Mouse (Mus musculus) liver, embryonic 11.5 days (tissue): ENCODE measurements at regions not wholly inside any gene's neighbourhood (a gene's known extent, or its start where the extent isn't known, plus 50 kb on each side); places are given as distances from the start of the nearest gene placed in this dataset.

Experiments
- ATAC-seq: fragments of 200-750 bp; cut with Nextera tagmentation; replicated peaks from 2 replicates; pipeline ENCODE4 v1.8.0; 2017; ENCODE audit warnings: moderate number of reproducible peaks, mild to moderate bottlenecking, moderate TSS enrichment, moderate library complexity; ENCODE audit not compliant: low FRiP score
- DNase-seq: peaks from one replicate; pipeline ENCODE4 v3.0.0-alpha.2; 2017; ENCODE audit warnings: low spot score
- H3K27ac ChIP-seq: fragments of 300-500 bp; sonication (generic); 2 replicates; pipeline ENCODE4 v1.5.1; 2014; ENCODE audit warnings: mild to moderate bottlenecking, low read depth, low read length, control low read depth
- H3K27me3 ChIP-seq: fragments of 300-500 bp; sonication (generic); replicated peaks from 2 replicates; pipeline ENCODE4 v1.6.1; 2014; ENCODE audit warnings: low read length, mixed read lengths; ENCODE audit not compliant: control insufficient read depth, insufficient read depth
- H3K36me3 ChIP-seq: fragments of 300-500 bp; sonication (generic); 2 replicates; pipeline ENCODE4 v1.6.1; 2014; ENCODE audit warnings: mild to moderate bottlenecking, low read length, moderate library complexity, mixed read lengths; ENCODE audit not compliant: control insufficient read depth, insufficient read depth
- H3K4me1 ChIP-seq: fragments of 300-500 bp; sonication (generic); replicated peaks from 2 replicates; pipeline ENCODE4 v1.6.1; 2014; ENCODE audit warnings: low read length, mixed read lengths; ENCODE audit not compliant: control insufficient read depth, insufficient read depth
- H3K4me2 ChIP-seq: fragments of 300-500 bp; sonication (generic); 2 replicates; pipeline ENCODE4 v1.6.1; 2014; ENCODE audit warnings: mild to moderate bottlenecking, control low read depth, moderate library complexity
- H3K4me3 ChIP-seq: fragments of 300-500 bp; sonication (generic); 2 replicates; pipeline ENCODE4 v1.5.1; 2014; ENCODE audit warnings: low read depth, low read length, control low read depth
- H3K9ac ChIP-seq: fragments of 300-500 bp; sonication (generic); 2 replicates; pipeline ENCODE4 v1.6.1; 2014; ENCODE audit warnings: low read depth, low read length, control low read depth
- H3K9me3 ChIP-seq: fragments of 300-500 bp; sonication (generic); 2 replicates; pipeline ENCODE4 v1.6.1; 2016; ENCODE audit warnings: low read length, inconsistent platforms, mixed read lengths; ENCODE audit not compliant: control insufficient read depth
- WGBS: fragments of 180-500 bp; shearing (Covaris S2); extraction: QIAGEN DNeasy Blood & Tissue Kit; methylation state at CpG from one replicate; pipeline ENCODE4 v1.1.7; 2014; 5-methylcytosine and 5-hydroxymethylcytosine counted together

DNA sequence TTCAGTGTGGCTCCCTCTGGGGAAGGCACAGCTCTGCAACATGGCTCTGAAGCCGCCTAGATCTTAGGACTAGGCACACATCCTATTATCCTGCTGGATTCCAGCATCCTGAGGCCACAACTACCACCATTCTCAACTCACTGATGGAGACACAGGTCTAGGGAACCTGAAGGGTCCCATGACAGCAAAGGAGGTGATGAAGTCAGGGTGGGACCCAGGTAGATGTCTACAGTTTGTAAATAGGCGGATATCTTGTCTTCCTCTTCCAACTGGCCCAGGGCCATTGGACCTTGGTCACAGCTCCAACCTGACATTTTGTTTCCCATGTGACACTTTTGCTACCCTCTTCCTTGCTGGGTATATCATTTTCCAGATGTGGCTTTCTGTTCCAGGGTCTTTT is 106.4 kb downstream of the Vapb start:
- Histone ChIP-seq H3K4me2 (no peak overlapping the region), H3K4me3 (no peak overlapping the region), H3K27me3 (no peaks in the 10 kb centered on the region), H3K4me1 (no peaks in the 10 kb centered on the region), H3K9me3 (no peaks in the 10 kb centered on the region), H3K36me3 (no peaks in the 10 kb centered on the region), H3K9ac (no peak overlapping the region), H3K27ac (no peak overlapping the region)
- WGBS, result 84% methylated on average over 2 of the region's 2 CpGs
- ATAC-seq (no peak), DNase-seq (no peak)

DNA sequence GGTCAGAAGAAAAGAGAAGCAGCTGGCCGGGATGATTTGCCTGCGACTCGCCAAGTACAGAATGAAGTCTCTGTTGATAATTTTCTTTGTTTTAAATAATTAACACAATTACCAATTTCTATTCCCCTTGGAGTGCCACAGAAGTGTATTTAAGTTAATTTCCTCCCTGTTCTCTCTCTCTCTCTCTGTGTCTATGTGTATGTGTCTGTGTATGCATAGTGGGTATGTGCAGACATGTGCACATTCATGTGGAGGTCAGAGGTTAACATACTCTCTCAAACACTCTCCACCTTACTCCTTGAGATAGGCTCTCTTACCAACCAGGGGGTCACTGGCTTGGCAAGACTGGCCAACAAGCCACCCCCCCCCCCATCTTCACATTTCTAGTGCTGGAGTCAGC is 107.2 kb downstream of the Vapb start:
- Histone ChIP-seq H3K27ac (no peak overlapping the region), H3K4me1 (no peaks in the 10 kb centered on the region), H3K36me3 (no peaks in the 10 kb centered on the region), H3K9ac (no peak overlapping the region), H3K27me3 (no peaks in the 10 kb centered on the region), H3K4me3 (no peak overlapping the region), H3K9me3 (no peaks in the 10 kb centered on the region), H3K4me2 (no peak overlapping the region)
- ATAC-seq, result no peak
- DNase-seq, result no peak
- WGBS, result 79% methylated on average over 3 of the region's 3 CpGs

DNA sequence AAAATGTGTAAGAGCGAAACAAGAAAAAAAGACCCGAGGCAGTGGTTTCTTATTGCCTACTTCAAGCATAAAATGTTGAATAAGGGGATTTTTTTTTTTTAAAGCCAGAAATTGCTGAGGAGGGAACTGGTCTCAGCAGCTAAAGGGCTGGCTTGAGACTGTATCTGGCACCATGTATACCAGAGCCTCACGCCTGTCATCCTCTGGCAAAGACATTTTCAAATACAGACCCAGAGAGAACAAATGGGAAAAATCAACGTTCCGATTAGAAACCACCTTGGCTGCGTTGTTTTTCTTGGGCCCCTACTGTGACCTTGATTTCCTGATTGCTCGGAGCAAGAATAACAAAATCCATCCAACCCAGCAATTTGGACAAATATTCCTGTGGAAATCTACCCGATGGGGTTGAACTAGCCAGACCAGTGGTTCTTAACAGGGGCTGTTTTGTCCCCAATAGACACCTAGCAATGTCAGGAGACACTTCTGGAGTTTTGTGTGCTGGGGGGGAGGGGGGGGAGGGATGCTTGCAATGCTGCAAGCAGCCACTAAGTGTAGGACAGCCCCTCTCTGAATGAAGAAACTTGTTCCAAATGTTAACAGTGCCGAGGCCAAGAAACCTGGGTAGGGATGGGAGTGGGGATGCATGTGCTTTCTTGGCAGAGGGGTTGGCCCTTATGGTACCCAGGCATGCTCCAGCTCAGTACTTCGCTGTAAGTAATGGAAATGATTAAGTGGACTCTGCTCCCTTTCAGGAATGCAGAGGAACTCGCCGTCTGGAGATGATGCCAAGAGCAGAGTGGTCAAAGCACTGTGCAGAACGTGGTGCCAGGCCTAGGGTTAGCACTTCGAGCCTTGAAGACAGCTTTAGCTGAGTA is 108.1 kb downstream of the Vapb start:
- DNase-seq (no peak), ATAC-seq (no peak)
- no peak overlapping the region for H3K4me2 ChIP-seq
- no peaks in the 10 kb centered on the region for H3K4me1 ChIP-seq
- H3K27me3 ChIP-seq, result no peaks in the 10 kb centered on the region
- H3K4me3 ChIP-seq, result no peak overlapping the region
- no peaks in the 10 kb centered on the region for H3K36me3 ChIP-seq
- no peak overlapping the region for H3K9ac ChIP-seq
- WGBS, result 79% methylated on average over 14 of the region's 14 CpGs
- no peaks in the 10 kb centered on the region for H3K9me3 ChIP-seq
- no peak overlapping the region for H3K27ac ChIP-seq

DNA sequence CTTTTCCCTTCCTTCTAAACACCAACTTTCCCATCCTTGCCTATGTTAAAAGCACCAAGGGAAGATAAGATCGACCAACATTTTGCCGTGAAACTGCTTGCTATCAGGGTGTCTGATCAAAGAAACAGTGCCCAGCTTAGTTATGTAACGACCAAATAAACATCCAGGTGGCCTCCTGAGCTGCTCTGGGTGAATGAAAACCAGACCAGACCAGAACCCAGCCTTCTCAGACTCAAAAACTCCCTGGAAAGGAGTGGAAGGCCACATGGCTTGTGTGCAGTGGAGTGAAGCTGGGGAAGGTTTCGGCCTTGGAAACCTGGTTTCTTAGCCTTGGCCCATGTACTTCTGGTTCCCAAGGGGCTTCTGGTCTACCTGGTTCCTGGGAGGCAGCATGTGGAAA is 113.7 kb downstream of the Vapb start:
- no peak for DNase-seq
- H3K9ac ChIP-seq, result no peak overlapping the region

DNA sequence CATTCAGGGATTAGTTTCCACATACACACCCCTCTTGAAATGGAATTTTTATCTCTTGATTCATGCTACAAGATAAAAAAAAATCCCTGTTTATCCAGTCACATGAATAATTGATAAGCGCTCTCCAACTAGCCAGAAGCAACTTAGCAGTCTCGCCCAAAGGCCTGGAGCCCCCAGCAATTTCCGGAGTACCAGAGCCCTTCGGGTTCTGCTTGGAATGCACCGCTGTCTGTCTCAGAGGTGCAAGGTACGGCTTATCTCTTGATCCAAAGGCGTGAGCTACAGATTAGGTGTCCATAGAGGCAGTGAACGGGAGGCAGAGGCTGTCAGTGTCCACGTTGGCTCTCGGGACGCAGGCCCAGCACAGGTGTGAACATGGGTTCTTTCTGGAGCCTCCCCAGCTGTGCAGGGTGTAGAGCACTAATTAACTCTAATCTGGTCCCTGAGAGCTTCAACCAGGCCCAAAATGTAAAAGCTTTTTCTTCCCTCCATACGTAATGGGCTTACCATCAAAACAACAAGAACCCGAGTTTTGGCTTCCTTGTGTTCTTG is 116.9 kb downstream of the Vapb start:
- Histone ChIP-seq H3K36me3 (no peaks in the 10 kb centered on the region), H3K9me3 (no peaks in the 10 kb centered on the region), H3K9ac (no peak overlapping the region), H3K27ac (no peak overlapping the region), H3K27me3 (no peaks in the 10 kb centered on the region), H3K4me1 (no peaks in the 10 kb centered on the region), H3K4me2 (no peak overlapping the region), H3K4me3 (no peak overlapping the region)
- WGBS, result 53% methylated on average over 13 of the region's 13 CpGs
- no peak for DNase-seq
- ATAC-seq, result no peak

More for the DNA sequence above, 113.7 kb downstream of the Vapb start:
- 52% methylated on average over 4 of the region's 4 CpGs for WGBS
- H3K9me3 ChIP-seq, result no peaks in the 10 kb centered on the region
- no peaks in the 10 kb centered on the region for H3K36me3 ChIP-seq
- no peak overlapping the region for H3K27ac ChIP-seq
- H3K4me3 ChIP-seq, result no peak overlapping the region
- H3K4me1 ChIP-seq, result no peaks in the 10 kb centered on the region
- ATAC-seq, result no peak
- H3K27me3 ChIP-seq, result no peaks in the 10 kb centered on the region
- no peak overlapping the region for H3K4me2 ChIP-seq

DNA sequence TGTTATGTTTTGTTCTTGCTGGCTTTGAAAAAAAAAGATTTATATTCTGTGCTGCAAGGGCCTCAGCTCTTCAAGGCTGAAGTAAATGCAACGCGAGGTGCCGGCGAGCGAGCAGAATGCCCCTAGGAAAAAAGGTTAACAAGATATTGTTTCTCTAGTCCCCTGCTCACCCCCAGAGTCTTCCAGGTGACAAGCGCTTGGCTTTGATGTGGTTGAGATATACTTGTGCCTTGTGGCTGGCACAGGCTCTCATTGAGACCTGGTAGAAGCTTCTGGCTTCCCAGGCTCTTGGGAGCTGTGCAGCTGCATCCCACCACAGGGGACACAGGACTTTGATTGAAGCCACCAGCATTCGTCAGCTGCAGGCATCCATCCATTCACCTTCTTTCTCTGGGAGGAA is 117.5 kb downstream of the Vapb start:
- Histone ChIP-seq H3K36me3 (no peaks in the 10 kb centered on the region), H3K27ac (no peak overlapping the region), H3K27me3 (no peaks in the 10 kb centered on the region), H3K4me3 (no peak overlapping the region), H3K4me2 (no peak overlapping the region), H3K9ac (no peak overlapping the region), H3K9me3 (no peaks in the 10 kb centered on the region), H3K4me1 (no peaks in the 10 kb centered on the region)
- 71% methylated on average over 7 of the region's 7 CpGs for WGBS
- no peak for DNase-seq
- ATAC-seq, result no peak

DNA sequence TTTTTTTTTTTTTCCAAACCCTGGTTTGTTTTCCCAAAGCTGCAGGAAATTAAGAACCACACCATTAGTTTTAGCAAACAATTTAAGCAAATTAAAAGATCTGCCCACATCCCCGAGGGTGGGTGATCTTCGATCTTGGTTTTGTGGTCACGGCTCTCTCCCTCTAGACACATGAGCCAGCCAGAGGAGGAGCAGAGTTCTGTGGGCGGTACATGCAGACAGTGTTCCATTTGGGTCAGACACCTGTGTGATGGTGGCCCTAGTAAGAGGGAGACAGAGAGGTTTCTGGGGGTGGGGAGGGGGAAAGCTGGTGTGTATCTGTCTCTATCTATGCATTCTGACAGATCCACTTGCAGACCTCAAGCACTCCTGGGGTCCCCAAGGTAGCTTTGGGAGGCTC is 118.0 kb downstream of the Vapb start:
- H3K27ac ChIP-seq, result no peak overlapping the region
- 58% methylated on average over 4 of the region's 4 CpGs for WGBS
- H3K4me3 ChIP-seq, result no peak overlapping the region
- H3K4me1 ChIP-seq, result no peaks in the 10 kb centered on the region
- no peak overlapping the region for H3K9ac ChIP-seq
- no peaks in the 10 kb centered on the region for H3K27me3 ChIP-seq
- H3K4me2 ChIP-seq, result no peak overlapping the region
- ATAC-seq (no peak), DNase-seq (no peak)
- no peaks in the 10 kb centered on the region for H3K36me3 ChIP-seq
- no peaks in the 10 kb centered on the region for H3K9me3 ChIP-seq

DNA sequence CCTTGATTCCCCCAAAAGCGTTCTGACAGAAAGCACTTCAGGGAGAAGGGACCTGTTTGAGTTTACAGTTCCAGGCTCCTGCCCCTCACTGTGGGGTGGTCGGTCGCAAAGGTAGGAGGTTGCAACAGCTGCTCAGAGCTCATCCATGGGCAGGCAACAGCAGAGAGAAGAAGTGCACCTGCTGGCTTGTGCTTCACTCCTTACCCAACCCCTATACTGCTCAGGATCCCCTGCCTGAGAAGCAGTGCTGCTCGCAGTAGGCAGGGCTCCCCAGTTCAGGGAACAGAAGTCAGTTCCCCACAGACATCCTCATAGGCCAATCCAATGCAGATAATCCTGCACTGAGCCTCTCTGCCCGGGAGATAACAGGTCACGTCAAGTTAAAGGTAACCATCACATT is 119.7 kb downstream of the Vapb start:
- H3K4me2 ChIP-seq, result no peak overlapping the region
- no peak overlapping the region for H3K9ac ChIP-seq
- ATAC-seq (no peak), DNase-seq (no peak)
- H3K27me3 ChIP-seq, result no peaks in the 10 kb centered on the region
- no peak overlapping the region for H3K27ac ChIP-seq
- no peaks in the 10 kb centered on the region for H3K36me3 ChIP-seq
- no peak overlapping the region for H3K4me3 ChIP-seq
- no peaks in the 10 kb centered on the region for H3K9me3 ChIP-seq
- WGBS, result 76% methylated on average over 6 of the region's 6 CpGs
- H3K4me1 ChIP-seq, result no peaks in the 10 kb centered on the region

DNA sequence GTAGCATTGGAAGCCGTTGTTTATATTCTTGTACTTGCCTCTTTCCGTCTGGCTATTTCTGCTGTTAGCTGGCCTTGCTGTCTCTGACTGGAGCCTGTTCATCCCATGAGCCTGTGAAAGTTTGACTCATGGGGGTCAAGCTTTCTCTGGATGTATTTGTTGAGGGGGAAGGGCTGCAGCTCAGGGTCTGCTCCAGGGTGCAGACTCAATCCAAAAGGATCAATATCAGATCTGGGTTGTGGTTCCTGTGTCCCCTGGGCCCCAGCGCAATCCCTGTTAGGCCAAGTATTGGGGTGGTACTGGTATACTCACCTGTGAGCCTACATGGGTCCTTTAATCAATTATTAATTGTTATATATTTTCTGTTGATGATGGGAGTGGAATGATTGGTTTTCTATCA is 135.7 kb downstream of the Vapb start:
- DNase-seq (no peak), ATAC-seq (peak; percentile 60)
- H3K9ac ChIP-seq, result no peak overlapping the region
- H3K36me3 ChIP-seq, result no peaks in the 10 kb centered on the region
- no peak overlapping the region for H3K4me2 ChIP-seq
- no peak overlapping the region; the same call in 1 of the 2 replicates for H3K27ac ChIP-seq
- no peaks in the 10 kb centered on the region for H3K27me3 ChIP-seq
- no peak overlapping the region for H3K4me3 ChIP-seq
- no peaks in the 10 kb centered on the region for H3K4me1 ChIP-seq
- no peaks in the 10 kb centered on the region for H3K9me3 ChIP-seq
- whole genome bisulfite sequencing, result 66% methylated on average over 3 of the region's 3 CpGs
